Mouse (Mus musculus): ENCODE data around the gene Tmem41a. TPM values are rescaled to one million over a fixed set of nuclear protein-coding genes. Genes with fewer than 3 reads are reported as not detected.
"Not testable (repeated sequence)": the region's sequence is repeated elsewhere in the genome, so short reads cannot be mapped to it uniquely, and the experiment has no call there.

The Tmem41a gene
- 45.8 and 46.4 TPM in 2 replicates for polyA plus RNA-seq (2014; fragmentation: Nextera tagmentation; extraction: Ambion mirVana)

GRCm38 (mm10) chr16:21946761-21947715 is at the start of gene Tmem41a:
Gene Tmem41a (minus strand): TSS chr16:21947552.
- DNase-seq (ENCODE audit: low spot score) (peak; percentile 91), ATAC-seq (ENCODE audit: insufficient number of reproducible peaks, low FRiP score, low TSS enrichment, low read depth) (peak; percentile 94)
- no peaks in the 10 kb centered on the region; the same call in 1 of the 2 replicates for H3K9me3 ChIP-seq (ENCODE audit: control insufficient read depth, low read length)
- H3K4me2 ChIP-seq (ENCODE audit: low read depth, severe bottlenecking) = peak within 1 kb of the TSS; percentile 82
- peak within 1 kb of the TSS; percentile 72 for H3K4me3 ChIP-seq (ENCODE audit: low read depth, low read length)
- no peaks in the 10 kb centered on the region for H3K36me3 ChIP-seq (ENCODE audit: control insufficient read depth, insufficient read depth, low read length)
- H3K27me3 ChIP-seq (ENCODE audit: control insufficient read depth, insufficient read depth, low read length) = no peaks in the 10 kb centered on the region
- no peaks in the 10 kb centered on the region; the same call in 1 of the 2 replicates for H3K4me1 ChIP-seq (ENCODE audit: control insufficient read depth, insufficient read depth, low read length)
- H3K9ac ChIP-seq (ENCODE audit: low read length) = peak within 1 kb of the TSS; percentile 77
- H3K27ac ChIP-seq (replicated peaks; ENCODE audit: low read depth, low read length) = no peak within 1 kb of the TSS
- WGBS = 2% methylated on average over 63 of the region's 63 CpGs

GRCm38 (mm10) chr16:21996402-21996801 is 49.0 kb upstream of the Tmem41a start:
- Histone ChIP-seq H3K36me3 (ENCODE audit: control insufficient read depth, insufficient read depth, low read length) (no peaks in the 10 kb centered on the region), H3K9me3 (ENCODE audit: control insufficient read depth, low read length) (no peaks in the 10 kb centered on the region), H3K27ac (replicated peaks; ENCODE audit: low read depth, low read length) (no peak overlapping the region), H3K4me1 (ENCODE audit: control insufficient read depth, insufficient read depth, low read length) (no peaks in the 10 kb centered on the region), H3K4me3 (ENCODE audit: low read depth, low read length) (no peak overlapping the region), H3K9ac (ENCODE audit: low read length) (no peak overlapping the region), H3K4me2 (ENCODE audit: low read depth, severe bottlenecking) (no peak overlapping the region), H3K27me3 (ENCODE audit: control insufficient read depth, insufficient read depth, low read length) (no peaks in the 10 kb centered on the region)
- no peak for ATAC-seq (ENCODE audit: insufficient number of reproducible peaks, low FRiP score, low TSS enrichment, low read depth)
- WGBS = 56% methylated on average over 4 of the region's 4 CpGs
- DNase-seq (ENCODE audit: low spot score) = no peak

- DNase-seq (ENCODE audit: low spot score) (peak; percentile 46), ATAC-seq (ENCODE audit: insufficient number of reproducible peaks, low FRiP score, low TSS enrichment, low read depth) (no peak)
- WGBS = 15% methylated on average over 16 of the region's 16 CpGs
- no peaks in the 10 kb centered on the region for H3K36me3 ChIP-seq (ENCODE audit: control insufficient read depth, insufficient read depth, low read length)
- no peak within 1 kb of the TSS for H3K27ac ChIP-seq (replicated peaks; ENCODE audit: low read depth, low read length)
- no peaks in the 10 kb centered on the region for H3K27me3 ChIP-seq (ENCODE audit: control insufficient read depth, insufficient read depth, low read length)
- H3K4me1 ChIP-seq (ENCODE audit: control insufficient read depth, insufficient read depth, low read length) = no peaks in the 10 kb centered on the region
- no peak within 1 kb of the TSS for H3K9ac ChIP-seq (ENCODE audit: low read length)
- H3K4me3 ChIP-seq (ENCODE audit: low read depth, low read length) = no peak within 1 kb of the TSS
- H3K4me2 ChIP-seq (ENCODE audit: low read depth, severe bottlenecking) = peak within 1 kb of the TSS; percentile 39
- no peaks in the 10 kb centered on the region for H3K9me3 ChIP-seq (ENCODE audit: control insufficient read depth, low read length)
Measured at GRCm38 (mm10) chr16:21995304-21995703, 48.0 kb upstream of the Tmem41a start, which contains the start of gene Liph. Gene Liph (minus strand): TSS chr16:21995663.

GRCm38 (mm10) chr16:21991774-21992173 is 44.4 kb upstream of the Tmem41a start:
- Histone ChIP-seq H3K36me3 (ENCODE audit: control insufficient read depth, insufficient read depth, low read length) (no peaks in the 10 kb centered on the region), H3K27ac (replicated peaks; ENCODE audit: low read depth, low read length) (no peak overlapping the region), H3K9me3 (ENCODE audit: control insufficient read depth, low read length) (no peaks in the 10 kb centered on the region), H3K4me2 (ENCODE audit: low read depth, severe bottlenecking) (no peak overlapping the region), H3K27me3 (ENCODE audit: control insufficient read depth, insufficient read depth, low read length) (no peaks in the 10 kb centered on the region), H3K4me1 (ENCODE audit: control insufficient read depth, insufficient read depth, low read length) (no peaks in the 10 kb centered on the region), H3K9ac (ENCODE audit: low read length) (no peak overlapping the region), H3K4me3 (ENCODE audit: low read depth, low read length) (no peak overlapping the region)
- ATAC-seq (ENCODE audit: insufficient number of reproducible peaks, low FRiP score, low TSS enrichment, low read depth) = no peak
- no peak for DNase-seq (ENCODE audit: low spot score)
- 78% methylated on average over 2 of the region's 2 CpGs for WGBS

GRCm38 (mm10) chr16:21990893-21991292 is 43.5 kb upstream of the Tmem41a start:
- H3K36me3 ChIP-seq (ENCODE audit: control insufficient read depth, insufficient read depth, low read length); DNase-seq (ENCODE audit: low spot score); H3K4me2 ChIP-seq (ENCODE audit: low read depth, severe bottlenecking); H3K27ac ChIP-seq (replicated peaks; ENCODE audit: low read depth, low read length); H3K4me3 ChIP-seq (ENCODE audit: low read depth, low read length); H3K9me3 ChIP-seq (ENCODE audit: control insufficient read depth, low read length); H3K4me1 ChIP-seq (ENCODE audit: control insufficient read depth, insufficient read depth, low read length); H3K9ac ChIP-seq (ENCODE audit: low read length); H3K27me3 ChIP-seq (ENCODE audit: control insufficient read depth, insufficient read depth, low read length); ATAC-seq (ENCODE audit: insufficient number of reproducible peaks, low FRiP score, low TSS enrichment, low read depth): not testable (repeated sequence)

GRCm38 (mm10) chr16:21987956-21988355 is 40.6 kb upstream of the Tmem41a start:
- Histone ChIP-seq H3K4me2 (ENCODE audit: low read depth, severe bottlenecking) (no peak overlapping the region), H3K36me3 (ENCODE audit: control insufficient read depth, insufficient read depth, low read length) (no peaks in the 10 kb centered on the region), H3K9me3 (ENCODE audit: control insufficient read depth, low read length) (no peaks in the 10 kb centered on the region), H3K27ac (replicated peaks; ENCODE audit: low read depth, low read length) (no peak overlapping the region), H3K4me1 (ENCODE audit: control insufficient read depth, insufficient read depth, low read length) (no peaks in the 10 kb centered on the region), H3K4me3 (ENCODE audit: low read depth, low read length) (no peak overlapping the region), H3K9ac (ENCODE audit: low read length) (no peak overlapping the region), H3K27me3 (ENCODE audit: control insufficient read depth, insufficient read depth, low read length) (no peaks in the 10 kb centered on the region)
- ATAC-seq (ENCODE audit: insufficient number of reproducible peaks, low FRiP score, low TSS enrichment, low read depth) = no peak
- 68% methylated on average over 5 of the region's 5 CpGs for WGBS
- no peak for DNase-seq (ENCODE audit: low spot score)

GRCm38 (mm10) chr16:21986191-21986590 is 38.8 kb upstream of the Tmem41a start:
- no peaks in the 10 kb centered on the region for H3K27me3 ChIP-seq (ENCODE audit: control insufficient read depth, insufficient read depth, low read length)
- 52% methylated on average over 3 of the region's 3 CpGs for WGBS

GRCm38 (mm10) chr16:21984091-21984490 is 36.7 kb upstream of the Tmem41a start:
- Histone ChIP-seq H3K27ac (replicated peaks; ENCODE audit: low read depth, low read length) (no peak overlapping the region), H3K9me3 (ENCODE audit: control insufficient read depth, low read length) (no peaks in the 10 kb centered on the region; the same call in 1 of the 2 replicates), H3K4me1 (ENCODE audit: control insufficient read depth, insufficient read depth, low read length) (no peaks in the 10 kb centered on the region), H3K9ac (ENCODE audit: low read length) (no peak overlapping the region), H3K4me3 (ENCODE audit: low read depth, low read length) (no peak overlapping the region), H3K4me2 (ENCODE audit: low read depth, severe bottlenecking) (no peak overlapping the region), H3K36me3 (ENCODE audit: control insufficient read depth, insufficient read depth, low read length) (no peaks in the 10 kb centered on the region), H3K27me3 (ENCODE audit: control insufficient read depth, insufficient read depth, low read length) (no peaks in the 10 kb centered on the region)
- no peak for DNase-seq (ENCODE audit: low spot score)
- ATAC-seq (ENCODE audit: insufficient number of reproducible peaks, low FRiP score, low TSS enrichment, low read depth) = no peak
- WGBS = 88% methylated on average over 12 of the region's 12 CpGs

More at GRCm38 (mm10) chr16:21986191-21986590, 38.8 kb upstream of the Tmem41a start:
- Histone ChIP-seq H3K27ac (replicated peaks; ENCODE audit: low read depth, low read length) (no peak overlapping the region), H3K4me3 (ENCODE audit: low read depth, low read length) (no peak overlapping the region), H3K4me1 (ENCODE audit: control insufficient read depth, insufficient read depth, low read length) (no peaks in the 10 kb centered on the region), H3K9me3 (ENCODE audit: control insufficient read depth, low read length) (no peaks in the 10 kb centered on the region; the same call in 1 of the 2 replicates), H3K4me2 (ENCODE audit: low read depth, severe bottlenecking) (no peak overlapping the region), H3K36me3 (ENCODE audit: control insufficient read depth, insufficient read depth, low read length) (no peaks in the 10 kb centered on the region), H3K9ac (ENCODE audit: low read length) (no peak overlapping the region)
- no peak for DNase-seq (ENCODE audit: low spot score)
- no peak for ATAC-seq (ENCODE audit: insufficient number of reproducible peaks, low FRiP score, low TSS enrichment, low read depth)
